Mouse (Mus musculus): ENCODE measurements around the gene Fryl. TPM values are rescaled to one million over a fixed set of nuclear protein-coding genes. Genes with fewer than 3 reads are reported as not detected.

Fryl gene
- total RNA-seq, 2 experiments from 2014 or later: 18.5 to 19.5 TPM

DNA sequence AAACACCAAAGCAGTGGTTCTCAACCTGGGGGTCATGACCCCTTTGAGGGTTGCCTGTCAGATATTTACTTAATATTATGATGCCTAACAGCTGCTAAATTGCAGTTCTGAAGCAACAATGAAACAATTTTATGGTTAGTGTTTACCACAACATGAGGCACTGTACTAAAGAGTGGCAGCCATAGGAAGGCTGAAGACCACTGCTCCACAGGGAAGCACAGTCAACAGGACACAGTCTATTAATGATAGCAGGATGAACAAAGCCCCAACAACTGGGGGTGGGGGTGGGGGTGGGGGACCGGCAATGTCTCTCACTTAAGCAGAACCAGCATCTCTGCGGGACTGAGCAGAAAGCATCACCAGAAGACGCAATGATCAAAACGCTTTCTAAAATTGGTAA, 80.1 kb downstream of the Fryl start:
- DNase-seq: no peak
- intact Hi-C loops (cut with DNase I; ENCODE audit: low total_unique reads): no loop called here

DNA sequence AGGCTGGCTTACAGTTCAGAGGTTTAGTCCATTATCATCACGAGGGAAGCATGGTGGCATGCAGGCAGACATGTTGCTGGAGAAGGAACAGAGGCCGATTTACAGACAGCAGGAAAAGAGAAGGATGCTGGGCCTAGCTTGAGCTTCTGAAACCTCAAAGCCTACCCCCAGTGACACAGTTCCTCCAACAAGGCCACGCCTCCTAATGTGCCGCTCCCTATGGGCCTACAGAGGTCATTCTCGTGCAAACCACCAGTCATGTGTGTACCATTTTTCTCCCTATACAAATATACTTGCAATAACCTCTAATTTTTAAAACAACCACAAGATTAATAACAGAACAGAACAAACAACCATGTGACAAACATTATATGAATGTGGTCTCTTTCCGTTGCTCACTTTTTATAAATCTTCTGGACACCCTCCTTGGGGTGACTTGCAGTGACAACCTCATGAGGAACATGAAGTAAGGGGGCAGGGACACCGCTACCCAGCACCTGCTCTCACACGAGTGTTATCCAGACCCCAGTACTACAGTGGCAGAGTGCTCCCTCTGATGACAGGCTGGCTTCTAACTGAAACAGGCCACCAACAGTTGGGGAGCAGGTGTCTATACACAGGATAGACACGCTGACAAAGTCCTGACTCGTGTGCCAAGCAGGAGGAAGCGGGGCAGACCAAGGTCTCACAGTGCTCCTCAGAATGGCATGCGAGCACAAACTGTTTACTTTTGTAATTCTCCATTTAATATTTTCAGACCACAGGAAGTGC, 80.9 kb downstream of the Fryl start:
- intact Hi-C loops (cut with DNase I; ENCODE audit: low total_unique reads): no loop called here
- DNase-seq: no peak

GRCm38 (mm10) chr5:73171876-73172480, 84.4 kb downstream of the Fryl start:
- intact Hi-C loops (cut with DNase I; ENCODE audit: low total_unique reads): no loop called here
- DNase-seq: no peak

GRCm38 (mm10) chr5:73171203-73171602, 85.2 kb downstream of the Fryl start:
- intact Hi-C loops (cut with DNase I; ENCODE audit: low total_unique reads): no loop called here
- DNase-seq: no peak

DNA sequence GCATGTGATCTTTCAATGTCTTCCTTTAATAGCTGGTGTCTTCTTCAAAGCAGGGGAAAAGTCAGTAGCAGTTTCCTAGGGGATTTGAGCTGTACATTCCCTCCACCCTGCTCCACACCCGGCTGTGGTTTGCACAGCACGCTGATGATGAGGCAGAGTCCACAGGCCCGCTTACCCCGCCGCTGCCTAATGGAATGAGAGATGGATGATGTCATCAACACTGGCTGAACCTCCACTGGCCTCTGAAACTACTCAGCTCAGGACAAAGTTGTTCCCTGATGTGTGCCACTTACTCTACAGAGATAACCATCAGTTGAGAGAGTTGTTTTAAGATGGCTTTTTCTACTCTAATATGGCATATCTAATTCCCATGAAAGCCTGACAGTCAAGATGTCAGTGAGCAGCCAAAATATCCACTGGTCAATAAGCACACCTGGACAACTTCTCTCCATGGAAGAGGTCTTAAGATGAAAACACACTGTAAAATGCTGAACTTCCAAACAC, 87.6 kb downstream of the Fryl start:
- intact Hi-C loops (cut with DNase I; ENCODE audit: low total_unique reads): no loop called here
- peak; percentile 17 for DNase-seq

DNA sequence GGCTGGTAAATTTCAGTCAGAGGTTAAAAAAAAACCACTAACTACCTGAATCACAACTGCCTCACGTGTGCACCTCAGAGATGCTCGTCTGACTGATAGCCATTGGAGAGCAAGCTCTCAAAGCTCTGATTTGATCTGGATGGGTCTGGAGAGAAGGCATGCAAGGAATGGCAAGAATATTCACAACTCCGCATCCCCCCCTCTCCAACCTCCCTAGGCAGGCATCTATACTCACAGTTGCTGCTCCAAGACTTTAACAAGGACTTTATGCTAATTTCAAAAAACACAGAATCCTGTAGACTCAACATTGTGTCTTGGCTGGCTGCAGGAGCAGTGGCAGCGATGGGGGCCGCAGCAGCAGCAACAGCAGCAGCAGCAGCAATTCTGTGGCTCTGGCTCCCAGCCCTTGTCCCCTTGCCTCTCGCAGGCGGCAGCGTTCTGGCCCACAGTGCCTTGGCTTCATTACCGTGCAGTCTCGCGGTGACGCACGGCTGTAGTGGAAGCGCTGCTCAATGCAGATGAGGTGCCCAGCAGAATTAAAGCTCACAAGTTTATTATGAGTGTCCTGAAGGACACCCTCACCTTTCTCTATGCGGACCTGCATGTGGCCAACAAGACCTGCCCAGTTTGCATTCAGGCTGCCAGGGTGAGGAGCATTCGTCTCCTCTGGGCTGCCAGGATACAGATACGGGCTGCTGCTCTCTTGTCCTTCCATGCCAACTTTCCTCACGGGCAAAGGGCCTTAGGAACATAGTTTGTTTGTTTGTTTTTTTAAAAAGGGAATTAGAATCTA, 88.2 kb downstream of the Fryl start:
- intact Hi-C loops (cut with DNase I; ENCODE audit: low total_unique reads): no loop called here
- peak; percentile 32 for DNase-seq

GRCm38 (mm10) chr5:73163970-73164369, 92.4 kb downstream of the Fryl start:
- intact Hi-C loops (cut with DNase I; ENCODE audit: low total_unique reads): no loop called here
- DNase-seq: no peak

DNA sequence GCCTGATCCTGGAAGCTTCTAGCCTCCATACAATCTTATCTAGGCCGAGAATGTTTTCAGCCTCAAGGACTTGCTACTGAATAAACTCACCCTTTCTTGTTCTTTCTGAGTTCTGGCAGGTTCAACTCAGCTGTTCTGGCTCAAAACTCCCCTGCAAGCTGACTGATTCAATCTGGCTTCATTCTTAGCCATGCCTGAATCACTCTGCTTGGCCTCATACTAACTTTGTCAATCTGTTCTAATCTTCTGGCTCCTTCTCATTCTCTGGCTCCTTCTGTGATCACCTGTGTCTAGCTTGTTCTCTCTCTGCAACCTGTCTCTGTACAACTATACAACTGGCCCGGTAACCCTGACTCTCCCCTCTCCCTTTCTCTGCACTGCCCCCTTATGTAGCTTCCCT, 93.9 kb downstream of the Fryl start:
- intact Hi-C loops (cut with DNase I; ENCODE audit: low total_unique reads): no loop called here
- no peak for DNase-seq

DNA sequence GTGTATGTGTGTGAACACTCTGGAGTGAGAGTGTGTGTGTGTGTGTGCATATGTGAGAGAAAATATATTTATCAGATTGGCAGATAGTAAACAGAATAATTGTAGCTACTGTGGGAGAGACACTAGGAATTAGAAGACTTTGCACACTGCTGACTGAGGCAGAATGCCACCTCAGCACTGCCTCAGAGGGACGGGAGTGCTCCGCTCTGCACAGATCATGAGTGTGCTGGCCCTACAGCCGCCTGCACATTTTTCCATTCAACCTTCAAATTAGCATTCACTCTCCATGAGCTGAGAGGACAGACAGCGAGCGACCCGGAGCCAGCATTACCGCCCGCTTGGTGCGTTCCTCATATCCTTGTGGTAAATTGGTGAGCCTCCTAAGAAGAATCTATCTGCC, 96.0 kb downstream of the Fryl start:
- intact Hi-C loops (cut with DNase I; ENCODE audit: low total_unique reads): no loop called here
- no peak for DNase-seq

GRCm38 (mm10) chr5:73157502-73157901, 98.9 kb downstream of the Fryl start:
- DNase-seq: no peak
- intact Hi-C loops (cut with DNase I; ENCODE audit: low total_unique reads): no loop called here

- DNase-seq: no peak
- intact Hi-C loops (cut with DNase I; ENCODE audit: low total_unique reads): no loop called here
Measured at GRCm38 (mm10) chr5:73157009-73157408, 99.4 kb downstream of the Fryl start.

- intact Hi-C loops (cut with DNase I; ENCODE audit: low total_unique reads): no loop called here
- no peak for DNase-seq
Measured at GRCm38 (mm10) chr5:73156226-73156926, 100.0 kb downstream of the Fryl start.

- intact Hi-C loops (cut with DNase I; ENCODE audit: low total_unique reads): no loop called here
- DNase-seq: no peak
Measured at GRCm38 (mm10) chr5:73153802-73154465, 102.5 kb downstream of the Fryl start.

- no peak for DNase-seq
- intact Hi-C loops (cut with DNase I; ENCODE audit: low total_unique reads): no loop called here
Measured at GRCm38 (mm10) chr5:73152206-73152605, 104.2 kb downstream of the Fryl start.

- intact Hi-C loops (cut with DNase I; ENCODE audit: low total_unique reads): no loop called here
- peak; percentile 21 for DNase-seq
Measured at GRCm38 (mm10) chr5:73150877-73151445, 105.5 kb downstream of the Fryl start.

- intact Hi-C loops (cut with DNase I; ENCODE audit: low total_unique reads): no loop called here
- DNase-seq: no peak
Measured at GRCm38 (mm10) chr5:73144987-73145386, 111.4 kb downstream of the Fryl start.

- no peak for DNase-seq
- intact Hi-C loops (cut with DNase I; ENCODE audit: low total_unique reads): no loop called here
Measured at GRCm38 (mm10) chr5:73141712-73142111, 114.7 kb downstream of the Fryl start.

DNA sequence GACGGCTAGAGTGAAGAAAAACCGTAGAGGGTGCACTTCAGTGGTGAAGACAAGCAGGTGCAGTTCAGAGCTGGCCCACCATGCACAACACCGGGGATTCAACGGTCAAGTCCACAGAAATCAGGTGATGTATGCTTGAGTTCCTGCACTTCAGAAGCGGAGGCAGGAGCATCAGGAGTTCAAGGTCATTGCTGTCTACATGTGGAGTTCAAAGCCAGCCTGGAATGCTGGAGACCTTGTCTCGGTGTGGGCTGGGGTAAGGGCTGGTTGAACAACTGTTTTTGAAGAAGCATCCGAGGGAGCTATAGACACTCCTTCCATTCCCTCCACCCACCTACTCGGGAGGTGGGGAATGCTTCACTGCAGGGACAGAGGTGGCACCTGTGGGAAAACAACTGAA, 115.3 kb downstream of the Fryl start:
- intact Hi-C loops (cut with DNase I; ENCODE audit: low total_unique reads): no loop called here
- DNase-seq: no peak

DNA sequence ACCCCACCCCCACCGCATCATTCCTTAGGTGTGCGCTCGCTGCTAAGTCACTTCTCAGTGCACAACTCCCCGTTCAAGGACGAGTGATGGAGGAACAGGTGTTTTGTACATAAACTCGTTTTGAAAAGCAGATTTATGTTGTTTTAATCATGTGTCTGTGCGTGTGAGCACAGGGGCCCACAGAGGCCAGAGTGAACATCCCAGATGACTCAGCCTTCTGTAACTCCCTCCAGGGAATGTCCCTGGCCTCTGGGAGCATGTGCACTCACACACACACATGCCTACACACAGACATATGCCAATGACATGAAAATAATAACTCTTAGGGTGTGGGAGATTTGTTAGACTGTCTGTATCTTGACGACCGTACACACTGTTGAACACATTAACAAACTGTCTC, 118.9 kb downstream of the Fryl start:
- DNase-seq: no peak
- intact Hi-C loops (cut with DNase I; ENCODE audit: low total_unique reads): loop anchor here (10.0 kb wide), 1 partner anchor 137 kb away; no protein-coding TSS in a partner anchor

Measured in gastrocnemius, postnatal 14 days (tissue).